Mouse (Mus musculus) liver, adult 2 months (tissue): ENCODE results near the gene Cltc. TPM values are rescaled to one million over a fixed set of nuclear protein-coding genes. Genes with fewer than 3 reads are reported as not detected.

Source experiments
- DNase-seq: peaks from one replicate; pipeline ENCODE4 v3.0.0-alpha.2; 2011; ENCODE audit warnings: low read depth, low spot score; ENCODE audit errors: extremely low read depth
- H3K27ac ChIP-seq: fragments of 200-500 bp; replicated peaks from 2 replicates; pipeline ENCODE4 v1.5.1; 2012; ENCODE audit warnings: low read depth, mild to moderate bottlenecking, control low read depth, inconsistent platforms, low read length; ENCODE audit not compliant: insufficient read depth
- H3K27me3 ChIP-seq: fragments of 200-500 bp; 2 replicates; pipeline ENCODE4 v1.6.1; 2012; ENCODE audit warnings: mild to moderate bottlenecking, moderate library complexity, low read length, inconsistent platforms; ENCODE audit not compliant: control insufficient read depth, insufficient read depth
- H3K36me3 ChIP-seq: fragments of 200-500 bp; 2 replicates; pipeline ENCODE4 v1.6.1; 2012; ENCODE audit warnings: low read length, inconsistent platforms; ENCODE audit not compliant: control insufficient read depth, insufficient read depth
- H3K4me1 ChIP-seq: fragments of 200-500 bp; 2 replicates; pipeline ENCODE4 v1.6.1; 2011; ENCODE audit warnings: low read length; ENCODE audit not compliant: control insufficient read depth, insufficient read depth
- H3K4me3 ChIP-seq: fragments of 200-500 bp; 2 replicates; pipeline ENCODE4 v1.5.1; 2011; ENCODE audit warnings: low read depth, mild to moderate bottlenecking, control low read depth, low read length, moderate library complexity; ENCODE audit not compliant: insufficient read depth
- H3K79me2 ChIP-seq: fragments of 200-500 bp; 2 replicates; pipeline ENCODE4 v1.6.1; 2012; ENCODE audit warnings: inconsistent platforms, mild to moderate bottlenecking, low read length, moderate library complexity; ENCODE audit not compliant: control insufficient read depth, insufficient read depth
- H3K9ac ChIP-seq: fragments of 200-500 bp; 2 replicates; pipeline ENCODE4 v1.6.1; 2012; ENCODE audit warnings: low read depth, mild to moderate bottlenecking, control low read depth, inconsistent platforms, low read length
- CTCF ChIP-seq: fragments of 200-500 bp; IDR thresholded peaks from 2 replicates; pipeline ENCODE4 v1.5.1; 2011; ENCODE audit warnings: low read depth, low read length, control low read depth
- POLR2A ChIP-seq: fragments of 200-500 bp; IDR thresholded peaks from 2 replicates; pipeline ENCODE4 v1.6.1; 2011; ENCODE audit warnings: low read length, control low read depth; ENCODE audit not compliant: insufficient read depth; ENCODE audit errors: extremely low read depth
- WGBS: fragments of 180-500 bp; shearing (Covaris S2); methylation state at CpG from one replicate; pipeline ENCODE4 v1.1.7; 2018; 5-methylcytosine and 5-hydroxymethylcytosine counted together
- polyA plus RNA-seq: library from polyadenylated mRNA; depleted of rRNA; stranded (reverse); fragments of >200 nt; gene quantifications from 2 replicates; pipeline ENCODE4 v1.2.3, GENCODE M21; 2012
- total RNA-seq: library from RNA; depleted of rRNA; stranded (reverse); fragments of >200 nt; gene quantifications from 2 replicates; pipeline ENCODE4 v1.2.3, GENCODE M21; 2014

The Cltc gene
- total and polyA plus RNA-seq, 2 experiments: 49.9 to 191 TPM

DNA sequence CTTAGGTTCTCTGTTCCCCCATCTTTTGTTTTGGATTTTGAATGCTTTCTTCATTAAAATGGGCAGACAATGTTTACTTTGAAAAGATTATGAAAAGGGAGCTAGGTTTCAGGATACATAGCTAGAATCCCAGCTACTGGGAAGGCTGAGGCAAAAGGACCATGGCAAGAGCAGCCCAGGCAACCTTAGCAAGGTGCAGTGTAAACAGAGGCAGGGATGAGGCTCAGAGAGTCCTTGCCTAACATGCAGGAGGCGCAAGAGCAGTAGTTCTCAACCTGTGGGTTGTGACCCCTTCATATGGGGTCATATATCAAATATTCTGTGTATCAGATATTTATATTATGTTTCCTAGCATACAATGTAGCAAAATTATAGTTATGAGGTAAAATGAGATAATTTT lies 72.0 kb downstream of the Cltc start:
- DNase-seq: no peak
- WGBS: 70% methylated on average over 1 of the region's 1 CpGs
- Histone ChIP-seq H3K4me3 (no peak overlapping the region), H3K27ac (no peak overlapping the region), H3K4me1 (peaks cover 5% of the 10 kb centered on the region; the same call in 1 of the 2 replicates), H3K79me2 (peaks cover 7% of the 10 kb centered on the region; the same call in 1 of the 2 replicates), H3K27me3 (no peaks in the 10 kb centered on the region), H3K9ac (no peak overlapping the region), H3K36me3 (peaks cover 9% of the 10 kb centered on the region)
- TF ChIP-seq POLR2A (no peak), CTCF (no peak)

GRCm38 (mm10) chr11:86684126-86685012 lies 73.0 kb downstream of the Cltc start:
- Histone ChIP-seq H3K36me3 (0 out of 2 replicates have a peak, but pooled peaks cover 3% of the 10 kb centered on the region), H3K79me2 (peaks cover 7% of the 10 kb centered on the region; the same call in 1 of the 2 replicates), H3K27me3 (no peaks in the 10 kb centered on the region), H3K27ac (peak overlapping the region; percentile 55), H3K4me3 (peak overlapping the region; percentile 88), H3K4me1 (peaks cover 10% of the 10 kb centered on the region; the same call in 1 of the 2 replicates), H3K9ac (peak overlapping the region; percentile 68)
- 4% methylated on average over 20 of the region's 20 CpGs for WGBS
- DNase-seq: no peak
- no peak for TF ChIP-seq CTCF
- TF ChIP-seq POLR2A: no peak

GRCm38 (mm10) chr11:86683395-86684125 lies 73.8 kb downstream of the Cltc start, which contains the start of the genes Vmp1 and Ptrh2:
Gene Vmp1, minus strand, starts transcription at chr11:86683836.
Gene Ptrh2, plus strand, starts transcription at chr11:86683985.
- Histone ChIP-seq H3K79me2 (peaks cover 7% of the 10 kb centered on the region; the same call in 1 of the 2 replicates), H3K27me3 (no peaks in the 10 kb centered on the region), H3K9ac (peak within 1 kb of the TSS; percentile 88), H3K27ac (peak within 1 kb of the TSS; percentile 92), H3K36me3 (no peaks in the 10 kb centered on the region), H3K4me1 (peaks cover 12% of the 10 kb centered on the region; the same call in 1 of the 2 replicates), H3K4me3 (peak within 1 kb of the TSS; percentile 88)
- DNase-seq: peak; percentile 91
- under 1% methylated on average over 56 of the region's 56 CpGs for WGBS
- TF ChIP-seq CTCF (no peak), POLR2A (peak; percentile 70; the same call in 1 of the 2 replicates)

- Histone ChIP-seq H3K27ac (peak overlapping the region; percentile 92), H3K79me2 (peaks cover 7% of the 10 kb centered on the region; the same call in 1 of the 2 replicates), H3K4me1 (peaks cover 12% of the 10 kb centered on the region; the same call in 1 of the 2 replicates), H3K9ac (peak overlapping the region; percentile 88), H3K4me3 (peak overlapping the region; percentile 88), H3K27me3 (no peaks in the 10 kb centered on the region), H3K36me3 (no peaks in the 10 kb centered on the region)
- DNase-seq: peak; percentile 43
- WGBS: 8% methylated on average over 7 of the region's 7 CpGs
- TF ChIP-seq POLR2A: no peak
- no peak for TF ChIP-seq CTCF
These were observed 74.5 kb downstream of the Cltc start for GRCm38 (mm10) chr11:86682861-86683260.

GRCm38 (mm10) chr11:86681423-86681822 lies 75.9 kb downstream of the Cltc start:
- no peak overlapping the region for H3K4me3 ChIP-seq
- H3K9ac ChIP-seq: no peak overlapping the region
- DNase-seq: peak; percentile 79
- H3K36me3 ChIP-seq: no peaks in the 10 kb centered on the region
- 20% methylated on average over 3 of the region's 3 CpGs for WGBS
- TF ChIP-seq CTCF (no peak), POLR2A (no peak)
- peak overlapping the region; percentile 75 for H3K27ac ChIP-seq
- H3K27me3 ChIP-seq: no peaks in the 10 kb centered on the region
- H3K79me2 ChIP-seq: peaks cover 13% of the 10 kb centered on the region
- peaks cover 14% of the 10 kb centered on the region for H3K4me1 ChIP-seq
